Mouse (Mus musculus): Measurements from ENCODE around the gene Fam104a. TPM values are rescaled to one million over a fixed set of nuclear protein-coding genes. Genes with fewer than 3 reads are reported as not detected.

Gene Fam104a
- polyA plus RNA-seq, 1 experiment, result 24.7 TPM

- H3K27ac ChIP-seq (ENCODE audit: insufficient read depth, low read depth, low read length), result no peak overlapping the region
- H3K4me3 ChIP-seq (ENCODE audit: insufficient read depth, low read length), result no peak overlapping the region
- no peaks in the 10 kb centered on the region for H3K4me1 ChIP-seq (ENCODE audit: control insufficient read depth, insufficient read depth, low read length)
- no peak for TF ChIP-seq POLR2A (IDR thresholded peaks at IDR 0.05; ENCODE audit: borderline replicate concordance, low read depth, low read length)
- no peak for TF ChIP-seq CTCF (IDR thresholded peaks at IDR 0.05; ENCODE audit: low read depth, low read length)
Observed at GRCm38 (mm10) chr11:113705966-113706652, 22.2 kb upstream of the Fam104a start.

DNA sequence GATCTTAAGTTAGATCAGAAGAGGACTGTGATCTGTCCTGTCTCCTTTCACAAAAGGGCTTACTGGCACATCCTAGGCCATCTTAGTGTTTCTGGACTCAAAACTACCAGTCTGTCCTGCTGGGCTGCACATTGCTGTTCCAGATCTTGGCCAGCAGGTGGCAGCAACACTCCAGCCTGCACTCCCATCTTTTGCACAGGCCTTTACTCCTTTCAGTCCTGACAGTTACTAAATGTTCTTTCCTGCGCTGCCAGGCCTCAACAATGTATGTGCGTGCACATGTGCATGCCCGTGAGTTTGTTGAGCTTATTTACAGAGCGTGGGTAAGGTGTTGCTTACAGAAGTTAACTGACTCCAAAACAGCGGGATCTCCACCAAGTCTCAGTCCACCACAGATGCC, 19.8 kb upstream of the Fam104a start:
- H3K27ac ChIP-seq (ENCODE audit: insufficient read depth, low read depth, low read length), result no peak overlapping the region
- TF ChIP-seq POLR2A (IDR thresholded peaks at IDR 0.05; ENCODE audit: borderline replicate concordance, low read depth, low read length) (no peak), CTCF (IDR thresholded peaks at IDR 0.05; ENCODE audit: low read depth, low read length) (peak; percentile 97)
- H3K4me1 ChIP-seq (ENCODE audit: control insufficient read depth, insufficient read depth, low read length), result no peaks in the 10 kb centered on the region
- no peak overlapping the region for H3K4me3 ChIP-seq (ENCODE audit: insufficient read depth, low read length)

GRCm38 (mm10) chr11:113699643-113700042, 15.7 kb upstream of the Fam104a start:
- Histone ChIP-seq H3K27ac (ENCODE audit: insufficient read depth, low read depth, low read length) (no peak overlapping the region), H3K4me1 (ENCODE audit: control insufficient read depth, insufficient read depth, low read length) (no peaks in the 10 kb centered on the region), H3K4me3 (ENCODE audit: insufficient read depth, low read length) (no peak overlapping the region)
- TF ChIP-seq POLR2A (IDR thresholded peaks at IDR 0.05; ENCODE audit: borderline replicate concordance, low read depth, low read length) (no peak), CTCF (IDR thresholded peaks at IDR 0.05; ENCODE audit: low read depth, low read length) (no peak)

DNA sequence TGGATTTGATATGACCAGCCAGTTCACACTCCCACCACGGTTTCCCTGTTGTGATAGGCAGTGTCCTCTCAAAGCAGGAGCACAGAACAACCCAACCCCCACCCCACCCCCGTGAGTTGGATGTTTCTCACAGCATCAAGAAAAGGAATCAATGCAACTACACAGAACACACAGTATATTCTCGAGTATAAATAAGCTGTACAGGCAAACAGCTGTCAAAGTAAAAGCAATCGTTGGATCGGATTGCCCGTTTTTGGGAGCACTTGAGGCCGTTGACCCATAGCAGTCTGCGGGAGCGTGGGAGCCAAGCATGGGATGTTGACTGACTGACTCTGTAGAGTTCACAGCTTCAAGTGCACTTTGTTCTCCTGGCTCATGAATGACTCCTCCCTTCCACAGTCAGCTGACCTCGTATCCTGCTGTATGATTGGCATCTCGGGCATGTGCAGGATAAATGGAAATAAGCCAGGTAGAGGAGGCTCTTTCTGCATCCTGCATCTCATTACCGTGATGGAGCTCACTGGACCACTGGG, 14.1 kb upstream of the Fam104a start:
- H3K4me3 ChIP-seq (ENCODE audit: insufficient read depth, low read length), result no peak overlapping the region
- TF ChIP-seq POLR2A (IDR thresholded peaks at IDR 0.05; ENCODE audit: borderline replicate concordance, low read depth, low read length) (no peak), CTCF (IDR thresholded peaks at IDR 0.05; ENCODE audit: low read depth, low read length) (no peak)
- no peaks in the 10 kb centered on the region for H3K4me1 ChIP-seq (ENCODE audit: control insufficient read depth, insufficient read depth, low read length)
- H3K27ac ChIP-seq (ENCODE audit: insufficient read depth, low read depth, low read length), result no peak overlapping the region

DNA sequence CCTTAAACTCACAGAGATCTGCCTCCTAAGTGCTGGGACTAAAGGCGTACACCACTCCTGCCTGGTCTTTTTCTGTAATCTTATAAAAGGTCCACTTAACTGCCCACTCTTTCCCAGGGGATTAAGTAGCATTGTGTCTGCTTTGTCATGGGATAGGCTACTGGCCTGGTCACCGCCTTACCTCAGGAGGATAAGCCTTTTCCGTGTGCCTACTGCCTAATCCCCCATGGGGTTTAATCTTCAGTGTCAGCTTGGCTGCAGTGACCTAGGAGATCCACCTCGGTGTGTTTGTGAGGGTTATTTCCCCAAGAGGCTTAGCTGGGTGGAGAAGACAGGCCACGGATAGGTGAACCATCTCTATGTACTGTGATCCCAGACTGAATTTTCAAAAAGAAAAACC, 13.6 kb upstream of the Fam104a start:
- Histone ChIP-seq H3K4me3 (ENCODE audit: insufficient read depth, low read length) (no peak overlapping the region), H3K27ac (ENCODE audit: insufficient read depth, low read depth, low read length) (no peak overlapping the region), H3K4me1 (ENCODE audit: control insufficient read depth, insufficient read depth, low read length) (no peaks in the 10 kb centered on the region)
- TF ChIP-seq CTCF (IDR thresholded peaks at IDR 0.05; ENCODE audit: low read depth, low read length) (no peak), POLR2A (IDR thresholded peaks at IDR 0.05; ENCODE audit: borderline replicate concordance, low read depth, low read length) (no peak)

DNA sequence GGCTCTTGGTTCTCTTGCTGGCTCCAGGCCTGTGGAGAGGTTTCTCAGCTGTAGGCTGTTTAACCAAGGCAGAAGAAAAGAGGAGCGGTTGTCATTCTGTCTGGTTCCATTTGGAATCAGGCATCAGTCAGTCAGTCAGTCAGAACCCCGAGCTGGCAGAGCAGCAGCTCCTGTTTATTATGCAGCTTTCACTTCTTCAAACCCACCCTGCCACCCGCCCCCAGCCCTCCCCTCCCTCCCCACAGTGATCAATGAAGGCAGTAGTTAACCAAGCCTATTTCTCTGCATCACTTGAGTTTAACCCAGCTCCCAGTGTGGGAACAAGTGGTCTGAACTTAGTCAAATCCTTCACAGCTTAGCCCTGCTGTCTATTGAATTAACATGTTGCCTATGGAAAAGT, 7.9 kb upstream of the Fam104a start:
- Histone ChIP-seq H3K27ac (ENCODE audit: insufficient read depth, low read depth, low read length) (no peak overlapping the region), H3K4me1 (ENCODE audit: control insufficient read depth, insufficient read depth, low read length) (peaks cover 8% of the 10 kb centered on the region), H3K4me3 (ENCODE audit: insufficient read depth, low read length) (no peak overlapping the region)
- TF ChIP-seq POLR2A (IDR thresholded peaks at IDR 0.05; ENCODE audit: borderline replicate concordance, low read depth, low read length) (no peak), CTCF (IDR thresholded peaks at IDR 0.05; ENCODE audit: low read depth, low read length) (no peak)

- peaks cover 13% of the 10 kb centered on the region for H3K4me1 ChIP-seq (ENCODE audit: control insufficient read depth, insufficient read depth, low read length)
- no peak overlapping the region for H3K4me3 ChIP-seq (ENCODE audit: insufficient read depth, low read length)
- H3K27ac ChIP-seq (ENCODE audit: insufficient read depth, low read depth, low read length), result no peak overlapping the region
- no peak for TF ChIP-seq POLR2A (IDR thresholded peaks at IDR 0.05; ENCODE audit: borderline replicate concordance, low read depth, low read length)
- no peak for TF ChIP-seq CTCF (IDR thresholded peaks at IDR 0.05; ENCODE audit: low read depth, low read length)
Observed at GRCm38 (mm10) chr11:113691318-113691717, 7.4 kb upstream of the Fam104a start.

DNA sequence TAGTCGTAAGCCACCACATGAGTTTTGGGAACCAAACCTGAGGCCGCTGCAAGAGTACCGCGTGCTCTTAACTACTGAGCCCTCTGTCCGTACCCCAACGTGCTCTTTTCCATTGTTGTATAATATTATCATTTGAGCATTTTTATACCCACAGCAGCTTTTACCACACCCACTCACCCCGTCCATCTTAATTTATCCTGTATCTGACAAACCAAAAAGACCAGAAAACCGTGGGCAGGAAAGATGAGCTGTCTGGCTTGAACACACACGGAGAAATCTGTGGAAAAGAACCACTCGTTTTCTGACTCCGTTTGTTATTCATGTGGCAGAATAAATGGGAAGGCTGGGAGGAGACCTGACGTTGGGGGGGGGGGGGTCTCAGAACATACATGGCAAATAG, 6.6 kb upstream of the Fam104a start:
- H3K4me3 ChIP-seq (ENCODE audit: insufficient read depth, low read length), result no peak overlapping the region
- TF ChIP-seq POLR2A (IDR thresholded peaks at IDR 0.05; ENCODE audit: borderline replicate concordance, low read depth, low read length) (no peak), CTCF (IDR thresholded peaks at IDR 0.05; ENCODE audit: low read depth, low read length) (no peak)
- peaks cover 16% of the 10 kb centered on the region for H3K4me1 ChIP-seq (ENCODE audit: control insufficient read depth, insufficient read depth, low read length)
- H3K27ac ChIP-seq (ENCODE audit: insufficient read depth, low read depth, low read length), result no peak overlapping the region

DNA sequence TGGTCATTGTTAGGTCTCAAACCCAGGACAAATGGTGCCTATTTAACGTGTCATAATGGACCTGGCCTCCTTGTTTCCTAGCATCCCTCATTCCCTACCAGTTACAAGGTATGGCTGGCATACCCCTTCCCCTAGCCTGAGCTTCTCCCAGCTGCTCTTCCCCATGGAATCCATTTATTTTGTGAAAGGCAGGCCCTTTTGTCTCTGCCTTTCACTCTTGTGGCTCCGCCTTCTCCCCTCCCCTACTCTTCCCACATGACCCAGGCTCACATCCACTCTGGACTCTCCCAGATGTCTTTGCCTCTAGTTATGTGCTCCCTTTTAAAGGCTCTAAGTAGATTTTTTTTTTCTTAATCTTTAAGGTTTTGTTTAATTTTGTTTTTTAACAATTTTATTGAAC, 3.1 kb upstream of the Fam104a start:
- H3K4me1 ChIP-seq (ENCODE audit: control insufficient read depth, insufficient read depth, low read length), result peaks cover 20% of the 10 kb centered on the region
- no peak overlapping the region for H3K27ac ChIP-seq (ENCODE audit: insufficient read depth, low read depth, low read length)
- no peak overlapping the region for H3K4me3 ChIP-seq (ENCODE audit: insufficient read depth, low read length)
- TF ChIP-seq CTCF (IDR thresholded peaks at IDR 0.05; ENCODE audit: low read depth, low read length) (no peak), POLR2A (IDR thresholded peaks at IDR 0.05; ENCODE audit: borderline replicate concordance, low read depth, low read length) (no peak)

GRCm38 (mm10) chr11:113684707-113685426, 912 bp upstream of the Fam104a start:
- TF ChIP-seq POLR2A (IDR thresholded peaks at IDR 0.05; ENCODE audit: borderline replicate concordance, low read depth, low read length) (no peak), CTCF (IDR thresholded peaks at IDR 0.05; ENCODE audit: low read depth, low read length) (no peak)
- peak overlapping the region; percentile 62 for H3K27ac ChIP-seq (ENCODE audit: insufficient read depth, low read depth, low read length)
- H3K4me3 ChIP-seq (ENCODE audit: insufficient read depth, low read length), result peak overlapping the region; percentile 97
- peaks cover 28% of the 10 kb centered on the region for H3K4me1 ChIP-seq (ENCODE audit: control insufficient read depth, insufficient read depth, low read length)

Measured in bone marrow macrophage, adult 2 months (primary cell).